Mouse (Mus musculus) hindlimb bud, embryonic 11.5 days (tissue): Measurements from ENCODE around the gene Cldn16.
"Not testable (repeated sequence)": the region's sequence is repeated elsewhere in the genome, so short reads cannot be mapped to it uniquely, and the experiment has no call there.

ENCODE experiments used
- DNase-seq: peaks from one replicate; pipeline ENCODE4 v3.0.0-alpha.2; 2012; ENCODE audit warnings: low read depth, low spot score; ENCODE audit errors: extremely low spot score

Cldn16 gene

GRCm38 (mm10) chr16:26462835-26463234, at the start of gene Cldn16:
Gene Cldn16, plus strand, starts transcription at chr16:26463135.
- no peak for DNase-seq

GRCm38 (mm10) chr16:26418616-26419015, 44.3 kb upstream of the Cldn16 start:
- no peak for DNase-seq

- no peak for DNase-seq
Measured at GRCm38 (mm10) chr16:26422078-26422477, 40.9 kb upstream of the Cldn16 start.

- DNase-seq = no peak
Measured at GRCm38 (mm10) chr16:26430246-26430645, 32.7 kb upstream of the Cldn16 start.

- no peak for DNase-seq
Measured at GRCm38 (mm10) chr16:26433486-26433885, 29.4 kb upstream of the Cldn16 start.

- DNase-seq = no peak
Measured at GRCm38 (mm10) chr16:26440031-26440430, 22.9 kb upstream of the Cldn16 start.

GRCm38 (mm10) chr16:26441156-26441555, 21.8 kb upstream of the Cldn16 start:
- DNase-seq = no peak

- no peak for DNase-seq
Measured at GRCm38 (mm10) chr16:26444843-26445242, 18.1 kb upstream of the Cldn16 start.

- no peak for DNase-seq
Measured at GRCm38 (mm10) chr16:26447594-26447993, 15.3 kb upstream of the Cldn16 start.

GRCm38 (mm10) chr16:26454163-26454562, 8.8 kb upstream of the Cldn16 start:
- no peak for DNase-seq

GRCm38 (mm10) chr16:26456182-26456581, 6.8 kb upstream of the Cldn16 start:
- no peak for DNase-seq

- DNase-seq = no peak
Measured at GRCm38 (mm10) chr16:26466535-26466934, 3.6 kb downstream of the Cldn16 start.

GRCm38 (mm10) chr16:26471254-26471653, 8.3 kb downstream of the Cldn16 start:
- peak; percentile 42 for DNase-seq

GRCm38 (mm10) chr16:26495721-26496120, 32.8 kb downstream of the Cldn16 start:
- DNase-seq = no peak

- not testable (repeated sequence) for DNase-seq
Measured at GRCm38 (mm10) chr16:26499705-26500104, 36.8 kb downstream of the Cldn16 start.

GRCm38 (mm10) chr16:26500738-26501137, 37.8 kb downstream of the Cldn16 start:
- DNase-seq = no peak

GRCm38 (mm10) chr16:26504961-26505360, 42.0 kb downstream of the Cldn16 start:
- no peak for DNase-seq

- DNase-seq = no peak
Measured at GRCm38 (mm10) chr16:26519596-26519995, 56.7 kb downstream of the Cldn16 start.

- DNase-seq = no peak
Measured at GRCm38 (mm10) chr16:26525832-26526231, 62.9 kb downstream of the Cldn16 start.

GRCm38 (mm10) chr16:26526669-26527068, 63.7 kb downstream of the Cldn16 start, which contains the start of gene Tmem207:
Gene Tmem207, minus strand, starts transcription at chr16:26526769.
- DNase-seq = no peak

GRCm38 (mm10) chr16:26527931-26528666, 65.2 kb downstream of the Cldn16 start:
- no peak for DNase-seq

GRCm38 (mm10) chr16:26530451-26530850, 67.5 kb downstream of the Cldn16 start:
- DNase-seq = no peak

- DNase-seq = no peak
Measured at GRCm38 (mm10) chr16:26532287-26532686, 69.4 kb downstream of the Cldn16 start.
